Comparison of ENCODE assay signal across 8 mouse cellular contexts in genomic region chr7:144653681-144654425, GRCm38 (mm10).
DNase-seq lines count a peak whose midpoint lies in the region; ATAC-seq and TF ChIP-seq lines count a peak whose summit lies in the region.

No protein-coding gene starts in this region.

- H3K36me3 ChIP-seq in embryonic facial prominence, embryonic 12.5 days, result no peaks in the 10 kb centered on the region
- H3K36me3 ChIP-seq in heart, embryonic 13.5 days, result no peaks in the 10 kb centered on the region
- H3K36me3 ChIP-seq in kidney, embryonic 15.5 days, result peaks cover 16% of the 10 kb centered on the region
- no peaks in the 10 kb centered on the region for H3K36me3 ChIP-seq in limb, embryonic 10.5 days
- H3K36me3 ChIP-seq in midbrain, postnatal 0 days (ENCODE audit: insufficient read depth, low read length), result no peaks in the 10 kb centered on the region

- H3K9ac ChIP-seq in embryonic facial prominence, embryonic 12.5 days, result no peak overlapping the region
- H3K9ac ChIP-seq in heart, embryonic 13.5 days, result no peak overlapping the region
- H3K9ac ChIP-seq in kidney, embryonic 15.5 days, result peak overlapping the region; percentile 16; the same call in 1 of the 2 replicates
- H3K9ac ChIP-seq in midbrain, postnatal 0 days (replicated peaks; ENCODE audit: low read length, poor library complexity, severe bottlenecking), result no peak overlapping the region

- H3K27ac ChIP-seq in embryonic facial prominence, embryonic 12.5 days, result peak overlapping the region; percentile 65
- peak overlapping the region; percentile 45 for H3K27ac ChIP-seq in heart, embryonic 13.5 days (replicated peaks)
- H3K27ac ChIP-seq in kidney, embryonic 15.5 days, result peak overlapping the region; percentile 91
- H3K27ac ChIP-seq in limb, embryonic 10.5 days, result peak overlapping the region; percentile 91
- peak overlapping the region; percentile 59 for H3K27ac ChIP-seq in midbrain, postnatal 0 days (ENCODE audit: low read depth, low read length)

- 9% methylated on average over 10 of the region's 10 CpGs for WGBS in embryonic facial prominence, embryonic 12.5 days
- 20% methylated on average over 10 of the region's 10 CpGs for WGBS in heart, embryonic 13.5 days
- WGBS in kidney, embryonic 15.5 days, result 12% methylated on average over 10 of the region's 10 CpGs
- WGBS in limb, embryonic 10.5 days, result 15% methylated on average over 10 of the region's 10 CpGs
- 13% methylated on average over 10 of the region's 10 CpGs for WGBS in midbrain, postnatal 0 days

- ATAC-seq in embryonic facial prominence, embryonic 12.5 days (ENCODE audit: insufficient number of reproducible peaks, insufficient read depth, low FRiP score, low TSS enrichment), result peak; percentile 78
- peak; percentile 33; the same call in 1 of the 2 replicates for ATAC-seq in heart, embryonic 13.5 days (ENCODE audit: extremely low read depth, insufficient number of reproducible peaks, low FRiP score, low TSS enrichment)
- ATAC-seq in kidney, embryonic 15.5 days (replicated peaks; ENCODE audit: low FRiP score), result peak; percentile 89
- peak; percentile 87 for ATAC-seq in midbrain, postnatal 0 days (ENCODE audit: low FRiP score)

- H3K4me1 ChIP-seq in embryonic facial prominence, embryonic 12.5 days, result peaks cover 18% of the 10 kb centered on the region
- H3K4me1 ChIP-seq in heart, embryonic 13.5 days, result peaks cover 21% of the 10 kb centered on the region
- peaks cover 40% of the 10 kb centered on the region for H3K4me1 ChIP-seq in kidney, embryonic 15.5 days
- peaks cover 37% of the 10 kb centered on the region for H3K4me1 ChIP-seq in limb, embryonic 10.5 days
- H3K4me1 ChIP-seq in midbrain, postnatal 0 days (ENCODE audit: insufficient read depth, low read length), result no peaks in the 10 kb centered on the region

- H3K4me3 ChIP-seq in embryonic facial prominence, embryonic 12.5 days, result no peak overlapping the region
- H3K4me3 ChIP-seq in heart, embryonic 13.5 days, result no peak overlapping the region
- no peak overlapping the region for H3K4me3 ChIP-seq in kidney, embryonic 15.5 days (replicated peaks)
- H3K4me3 ChIP-seq in limb, embryonic 10.5 days, result no peak overlapping the region
- H3K4me3 ChIP-seq in midbrain, postnatal 0 days (ENCODE audit: low read depth, low read length), result no peak overlapping the region

- TF ChIP-seq CTCF in midbrain, postnatal 0 days (IDR thresholded peaks at IDR 0.05), result no peak

- peak; percentile 26 for DNase-seq in cerebellum, adult 18-20 months
- peak; percentile 63 for DNase-seq in limb, embryonic 10.5 days (ENCODE audit: low spot score)
- peak; percentile 93 for DNase-seq in midbrain, postnatal 0 days (ENCODE audit: low spot score)
- no peak for DNase-seq in spleen, adult 12 weeks (ENCODE audit: low spot score)
- DNase-seq in spleen, postnatal 10 days (ENCODE audit: low spot score in 2 of 2), result no peak

- H3K4me2 ChIP-seq in embryonic facial prominence, embryonic 12.5 days (replicated peaks), result no peak overlapping the region
- no peak overlapping the region for H3K4me2 ChIP-seq in heart, embryonic 13.5 days
- no peak overlapping the region for H3K4me2 ChIP-seq in kidney, embryonic 15.5 days
- no peak overlapping the region for H3K4me2 ChIP-seq in midbrain, postnatal 0 days (ENCODE audit: low read depth, low read length, poor library complexity, severe bottlenecking)

- H3K27me3 ChIP-seq in embryonic facial prominence, embryonic 12.5 days, result no peaks in the 10 kb centered on the region
- H3K27me3 ChIP-seq in heart, embryonic 13.5 days (replicated peaks), result no peaks in the 10 kb centered on the region
- no peaks in the 10 kb centered on the region for H3K27me3 ChIP-seq in kidney, embryonic 15.5 days
- H3K27me3 ChIP-seq in limb, embryonic 10.5 days (ENCODE audit: low read depth, poor library complexity, severe bottlenecking), result no peaks in the 10 kb centered on the region
- H3K27me3 ChIP-seq in midbrain, postnatal 0 days (ENCODE audit: insufficient read depth, low read length), result no peaks in the 10 kb centered on the region

- H3K9me3 ChIP-seq in embryonic facial prominence, embryonic 12.5 days, result no peaks in the 10 kb centered on the region
- H3K9me3 ChIP-seq in heart, embryonic 13.5 days, result no peaks in the 10 kb centered on the region
- no peaks in the 10 kb centered on the region for H3K9me3 ChIP-seq in kidney, embryonic 15.5 days (replicated peaks)
- no peaks in the 10 kb centered on the region for H3K9me3 ChIP-seq in limb, embryonic 10.5 days (replicated peaks)
- no peaks in the 10 kb centered on the region for H3K9me3 ChIP-seq in midbrain, postnatal 0 days (ENCODE audit: low read length)

Comparison
In these comparisons a context has a peak if more than half of its experiments do, and no peak if none do; other contexts are left out.
1. DNase-seq: peak in cerebellum, adult 18-20 months (2 of 2), limb, embryonic 10.5 days (single experiment) and midbrain, postnatal 0 days (single experiment); none in spleen, adult 12 weeks (single experiment) and spleen, postnatal 10 days (0 of 2).
2. ATAC-seq: peak in every context shown above with its lines; median percentile 89 in kidney, embryonic 15.5 days; 87 in midbrain, postnatal 0 days; 78 in embryonic facial prominence, embryonic 12.5 days; 33 in heart, embryonic 13.5 days.
3. Peak in every context shown above with its lines, with median percentiles within 50 percentile points of each other: H3K27ac ChIP-seq.